Mouse (Mus musculus): ENCODE results near the gene Aox3. TPM values are rescaled to one million over a fixed set of nuclear protein-coding genes. Genes with fewer than 3 reads are reported as not detected.

The Aox3 gene
- polyA plus RNA-seq, 1 experiment, result 0.14 TPM

DNA sequence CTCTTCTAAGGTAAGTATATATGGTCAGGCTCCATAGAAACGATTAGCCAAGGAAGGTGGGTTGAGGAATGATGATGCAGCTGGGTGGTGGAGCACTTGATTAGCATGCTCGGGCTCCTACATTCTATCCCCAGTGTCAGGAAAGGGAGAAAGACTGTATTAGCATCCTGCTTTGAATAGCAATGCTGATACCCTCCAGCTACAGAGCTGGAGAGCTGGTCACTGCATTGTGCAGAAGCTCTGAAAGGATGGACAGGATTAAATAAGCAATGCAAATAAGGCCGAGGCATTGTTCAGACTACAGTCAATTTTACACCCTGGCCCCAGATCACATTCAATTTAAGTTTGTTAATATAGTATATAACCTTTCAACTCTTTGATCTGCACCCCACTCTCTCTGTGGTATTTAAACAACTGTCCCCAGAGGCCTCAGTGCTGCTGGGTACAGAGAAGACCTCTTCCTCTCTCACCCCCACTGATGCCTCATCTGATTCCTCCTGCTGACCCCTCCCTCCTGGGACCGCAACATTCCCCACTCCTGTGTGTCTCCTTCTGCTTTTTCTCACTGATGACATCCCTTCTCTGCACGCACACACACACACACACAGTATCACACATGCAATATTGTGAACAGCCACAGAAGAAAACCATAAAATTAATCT is 75.7 kb downstream of the Aox3 start:
- Histone ChIP-seq H3K4me1 (ENCODE audit: control insufficient read depth, insufficient read depth, low read length) (no peaks in the 10 kb centered on the region), H3K4me3 (ENCODE audit: insufficient read depth, low read length) (no peak overlapping the region)
- TF ChIP-seq POLR2A (IDR thresholded peaks at IDR 0.05; ENCODE audit: low read depth, low read length) (no peak), CTCF (IDR thresholded peaks at IDR 0.05; ENCODE audit: borderline replicate concordance, insufficient read depth, low read length) (no peak)

DNA sequence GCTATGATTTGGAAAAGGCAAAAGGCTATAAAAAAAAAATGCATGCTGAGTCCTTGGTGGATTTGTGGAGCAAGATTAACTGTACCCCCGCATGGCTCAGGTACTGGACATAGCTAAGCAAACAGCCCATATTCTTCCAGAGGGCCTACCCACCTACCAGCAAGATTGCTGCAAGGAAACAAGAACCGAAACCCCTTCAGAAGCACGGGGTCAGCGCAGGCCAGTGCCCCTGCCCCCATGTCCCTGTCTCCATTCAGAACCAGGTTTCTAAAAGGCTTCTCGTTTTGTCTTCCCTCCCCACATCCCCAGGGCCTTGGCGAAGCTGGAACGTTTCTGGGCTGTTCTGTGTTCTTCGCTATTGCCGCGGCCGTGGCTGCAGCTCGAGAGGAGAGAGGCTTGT is 81.4 kb downstream of the Aox3 start:
- H3K27ac ChIP-seq (ENCODE audit: insufficient read depth, low read length), result no peak overlapping the region
- H3K4me3 ChIP-seq (ENCODE audit: insufficient read depth, low read length), result no peak overlapping the region
- no peaks in the 10 kb centered on the region for H3K4me1 ChIP-seq (ENCODE audit: control insufficient read depth, insufficient read depth, low read length)
- TF ChIP-seq POLR2A (IDR thresholded peaks at IDR 0.05; ENCODE audit: low read depth, low read length) (no peak), CTCF (IDR thresholded peaks at IDR 0.05; ENCODE audit: borderline replicate concordance, insufficient read depth, low read length) (no peak)

More for the DNA sequence above, 75.7 kb downstream of the Aox3 start:
- H3K27ac ChIP-seq (ENCODE audit: insufficient read depth, low read length), result no peak overlapping the region

DNA sequence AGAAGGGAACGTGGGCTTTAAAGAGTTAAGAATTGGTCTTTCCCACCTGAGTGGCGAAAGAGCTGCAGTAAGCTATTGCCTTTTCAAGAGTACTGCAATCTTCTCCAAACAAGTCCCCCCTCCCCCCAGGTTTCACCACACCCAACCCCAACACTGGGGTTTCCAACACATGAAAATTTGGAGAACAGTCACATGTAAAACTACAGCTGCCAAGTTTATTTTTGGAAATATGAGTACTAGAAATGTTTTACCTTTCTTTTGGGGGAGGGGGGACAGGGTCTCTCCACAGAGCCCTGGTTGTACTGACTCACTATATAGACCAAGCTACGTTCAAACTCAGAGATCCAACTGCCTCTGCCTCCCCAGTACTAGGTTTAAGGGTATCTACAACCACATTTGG is 82.1 kb downstream of the Aox3 start:
- Histone ChIP-seq H3K27ac (ENCODE audit: insufficient read depth, low read length) (no peak overlapping the region), H3K4me1 (ENCODE audit: control insufficient read depth, insufficient read depth, low read length) (no peaks in the 10 kb centered on the region), H3K4me3 (ENCODE audit: insufficient read depth, low read length) (no peak overlapping the region)
- TF ChIP-seq CTCF (IDR thresholded peaks at IDR 0.05; ENCODE audit: borderline replicate concordance, insufficient read depth, low read length) (no peak), POLR2A (IDR thresholded peaks at IDR 0.05; ENCODE audit: low read depth, low read length) (no peak)

DNA sequence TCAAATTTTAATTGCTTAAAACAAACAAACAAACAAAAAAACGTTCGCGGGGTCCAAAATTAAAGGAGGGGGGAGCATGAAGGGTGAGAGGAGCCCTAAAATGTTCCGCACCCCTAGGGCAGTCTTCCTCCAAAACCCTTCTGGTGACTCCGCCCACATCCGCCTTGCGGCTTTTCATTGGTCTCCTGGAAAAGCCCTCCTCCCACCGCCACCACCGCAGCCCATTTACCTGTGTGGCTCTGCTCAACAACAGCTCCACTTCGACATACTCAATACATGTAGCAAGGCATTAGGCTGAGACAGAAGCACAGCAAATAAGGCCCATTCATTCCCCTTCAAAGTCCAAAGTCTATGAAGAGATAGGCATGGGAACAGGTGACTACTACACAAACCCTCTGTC is 82.6 kb downstream of the Aox3 start:
- no peak for TF ChIP-seq CTCF (IDR thresholded peaks at IDR 0.05; ENCODE audit: borderline replicate concordance, insufficient read depth, low read length)
- no peaks in the 10 kb centered on the region for H3K4me1 ChIP-seq (ENCODE audit: control insufficient read depth, insufficient read depth, low read length)
- no peak overlapping the region for H3K27ac ChIP-seq (ENCODE audit: insufficient read depth, low read length)
- H3K4me3 ChIP-seq (ENCODE audit: insufficient read depth, low read length), result no peak overlapping the region

DNA sequence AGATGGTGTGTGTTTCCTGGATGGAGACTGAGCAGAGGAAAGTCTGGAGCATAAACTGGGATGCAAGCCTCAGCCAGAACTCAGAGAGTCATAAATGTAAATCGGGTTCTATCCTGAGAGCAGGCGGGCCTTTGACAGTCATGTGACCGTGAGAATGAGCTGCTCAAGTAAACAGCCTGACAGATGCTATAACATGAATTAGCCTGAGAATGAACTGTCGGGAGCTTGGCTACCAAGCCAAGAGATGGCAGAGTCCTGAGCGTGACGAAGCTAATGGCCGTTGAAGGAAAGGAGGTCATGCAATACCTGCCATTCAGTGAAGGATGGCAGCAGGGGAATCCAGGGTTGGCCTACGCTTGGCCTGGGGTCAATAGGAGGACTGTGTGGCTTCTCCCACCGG is 84.1 kb downstream of the Aox3 start:
- Histone ChIP-seq H3K4me3 (ENCODE audit: insufficient read depth, low read length) (no peak overlapping the region), H3K4me1 (ENCODE audit: control insufficient read depth, insufficient read depth, low read length) (no peaks in the 10 kb centered on the region), H3K27ac (ENCODE audit: insufficient read depth, low read length) (no peak overlapping the region)
- TF ChIP-seq POLR2A (IDR thresholded peaks at IDR 0.05; ENCODE audit: low read depth, low read length) (no peak), CTCF (IDR thresholded peaks at IDR 0.05; ENCODE audit: borderline replicate concordance, insufficient read depth, low read length) (no peak)

DNA sequence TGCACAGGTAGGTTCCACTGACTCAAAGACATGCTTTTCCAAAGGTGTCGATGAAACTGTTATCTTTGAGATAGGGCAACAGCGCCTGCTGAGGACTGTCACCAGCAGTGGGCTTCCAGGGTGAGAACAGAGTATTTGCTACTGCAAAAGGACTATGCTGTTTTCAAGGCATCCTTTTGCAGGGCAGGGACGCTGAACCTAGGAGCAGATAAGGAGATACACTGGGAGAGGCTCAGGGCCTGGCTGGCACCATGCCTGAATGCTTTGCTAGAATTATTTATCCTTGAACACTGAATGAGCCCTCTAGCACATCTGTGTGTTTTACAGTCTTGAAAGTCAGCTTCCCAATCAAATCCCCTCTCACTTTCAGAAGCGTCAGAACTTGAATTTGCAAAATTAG is 85.5 kb downstream of the Aox3 start:
- no peak overlapping the region for H3K4me3 ChIP-seq (ENCODE audit: insufficient read depth, low read length)
- TF ChIP-seq POLR2A (IDR thresholded peaks at IDR 0.05; ENCODE audit: low read depth, low read length), result no peak
- no peak for TF ChIP-seq CTCF (IDR thresholded peaks at IDR 0.05; ENCODE audit: borderline replicate concordance, insufficient read depth, low read length)
- H3K4me1 ChIP-seq (ENCODE audit: control insufficient read depth, insufficient read depth, low read length), result 0 out of 2 replicates have a peak, but pooled peaks cover 3% of the 10 kb centered on the region
- H3K27ac ChIP-seq (ENCODE audit: insufficient read depth, low read length), result no peak overlapping the region

DNA sequence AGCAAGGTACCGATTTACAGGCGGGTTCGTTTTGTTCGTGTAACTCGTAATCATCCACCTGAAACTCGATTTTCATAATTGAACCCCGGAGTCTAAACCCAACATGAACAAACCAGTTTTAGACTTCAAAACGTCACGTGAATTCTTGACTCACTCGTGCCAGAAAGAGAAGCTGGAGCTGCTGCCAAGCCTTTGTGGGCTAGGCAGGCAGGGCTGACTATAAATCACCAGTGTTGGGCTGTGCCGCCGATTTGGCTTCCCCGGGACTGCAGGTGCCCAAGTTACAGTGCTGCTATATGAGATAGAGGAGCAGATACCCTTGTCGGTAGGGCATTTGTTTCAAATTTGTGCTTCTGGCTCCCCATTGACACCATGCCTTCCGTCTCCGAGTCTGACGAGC is 97.3 kb downstream of the Aox3 start, which contains the start of gene Aox4:
TSS of gene Aox4 (plus strand) at position 195 of the 400 bp plus-strand sequence.
- no peaks in the 10 kb centered on the region for H3K4me1 ChIP-seq (ENCODE audit: control insufficient read depth, insufficient read depth, low read length)
- H3K27ac ChIP-seq (ENCODE audit: insufficient read depth, low read length), result no peak within 1 kb of the TSS
- no peak within 1 kb of the TSS for H3K4me3 ChIP-seq (ENCODE audit: insufficient read depth, low read length)
- TF ChIP-seq POLR2A (IDR thresholded peaks at IDR 0.05; ENCODE audit: low read depth, low read length), result no peak
- no peak for TF ChIP-seq CTCF (IDR thresholded peaks at IDR 0.05; ENCODE audit: borderline replicate concordance, insufficient read depth, low read length)

DNA sequence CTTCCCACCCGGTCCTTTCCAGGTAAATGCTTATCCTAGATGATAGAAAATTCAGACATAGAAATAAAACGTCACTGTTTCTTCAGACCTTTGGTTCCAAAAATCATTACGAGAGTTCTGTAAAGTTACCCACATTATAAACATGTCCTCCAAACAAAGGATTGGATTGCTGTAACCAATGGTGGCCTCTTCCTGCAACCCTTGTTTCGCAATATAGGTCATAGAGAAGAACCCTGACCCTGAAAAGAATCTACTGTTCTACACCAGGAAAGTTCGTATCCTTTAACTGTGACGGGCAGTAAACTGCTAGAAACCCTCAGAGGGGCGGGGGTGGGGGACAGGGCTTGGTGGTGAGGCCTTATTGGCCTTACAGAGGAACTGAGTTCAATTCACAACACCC is 99.9 kb downstream of the Aox3 start:
- Histone ChIP-seq H3K4me3 (ENCODE audit: insufficient read depth, low read length) (no peak overlapping the region), H3K27ac (ENCODE audit: insufficient read depth, low read length) (no peak overlapping the region), H3K4me1 (ENCODE audit: control insufficient read depth, insufficient read depth, low read length) (no peaks in the 10 kb centered on the region)
- TF ChIP-seq POLR2A (IDR thresholded peaks at IDR 0.05; ENCODE audit: low read depth, low read length), result no peak
- no peak for TF ChIP-seq CTCF (IDR thresholded peaks at IDR 0.05; ENCODE audit: borderline replicate concordance, insufficient read depth, low read length)

DNA sequence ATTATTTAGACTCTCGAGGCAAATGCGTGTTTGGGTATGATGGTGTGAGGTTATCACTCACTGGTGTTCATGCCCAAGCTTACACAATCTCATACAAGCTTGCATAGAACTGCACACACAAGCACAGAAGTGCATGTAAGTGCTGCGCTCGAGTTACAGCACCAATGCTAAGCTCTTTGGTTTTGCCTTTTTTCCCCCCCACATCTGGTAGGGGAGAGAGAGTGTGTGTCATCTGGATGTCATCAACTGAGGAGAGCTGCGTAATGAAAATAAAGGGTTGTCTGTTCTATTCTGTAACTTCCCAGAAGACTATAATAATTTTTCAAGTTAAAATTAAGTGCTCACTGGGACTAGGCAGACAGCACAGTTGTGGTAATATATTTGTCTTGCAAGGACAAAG is 100.9 kb downstream of the Aox3 start:
- TF ChIP-seq CTCF (IDR thresholded peaks at IDR 0.05; ENCODE audit: borderline replicate concordance, insufficient read depth, low read length) (no peak), POLR2A (IDR thresholded peaks at IDR 0.05; ENCODE audit: low read depth, low read length) (no peak)
- no peak overlapping the region for H3K4me3 ChIP-seq (ENCODE audit: insufficient read depth, low read length)
- H3K4me1 ChIP-seq (ENCODE audit: control insufficient read depth, insufficient read depth, low read length), result no peaks in the 10 kb centered on the region
- H3K27ac ChIP-seq (ENCODE audit: insufficient read depth, low read length), result no peak overlapping the region

DNA sequence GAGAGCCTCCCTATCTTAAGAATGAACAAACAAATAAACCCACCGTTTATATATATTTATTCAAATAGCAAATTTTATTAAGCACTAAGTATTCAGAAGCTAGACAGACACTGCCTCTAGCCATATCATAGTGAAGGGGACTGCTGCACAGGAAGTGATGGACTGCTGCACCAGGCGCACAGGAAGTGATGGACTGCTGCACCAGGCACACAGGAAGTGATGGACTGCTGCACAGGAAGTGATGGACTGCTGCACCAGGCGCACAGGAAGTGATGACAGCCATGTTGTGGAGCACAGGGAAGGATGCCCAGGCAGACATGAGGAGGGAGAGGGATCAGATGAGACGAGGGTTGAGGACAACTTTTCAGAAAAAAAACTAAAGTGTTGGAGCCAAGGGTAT is 102.4 kb downstream of the Aox3 start:
- Histone ChIP-seq H3K27ac (ENCODE audit: insufficient read depth, low read length) (no peak overlapping the region), H3K4me3 (ENCODE audit: insufficient read depth, low read length) (no peak overlapping the region), H3K4me1 (ENCODE audit: control insufficient read depth, insufficient read depth, low read length) (no peaks in the 10 kb centered on the region)
- TF ChIP-seq CTCF (IDR thresholded peaks at IDR 0.05; ENCODE audit: borderline replicate concordance, insufficient read depth, low read length), result no peak
- no peak for TF ChIP-seq POLR2A (IDR thresholded peaks at IDR 0.05; ENCODE audit: low read depth, low read length)

All from embryonic fibroblast, embryonic 13.5 days (primary cell).